Comparison of ENCODE assay signal across 27 mouse cellular contexts in the genomic region with DNA sequence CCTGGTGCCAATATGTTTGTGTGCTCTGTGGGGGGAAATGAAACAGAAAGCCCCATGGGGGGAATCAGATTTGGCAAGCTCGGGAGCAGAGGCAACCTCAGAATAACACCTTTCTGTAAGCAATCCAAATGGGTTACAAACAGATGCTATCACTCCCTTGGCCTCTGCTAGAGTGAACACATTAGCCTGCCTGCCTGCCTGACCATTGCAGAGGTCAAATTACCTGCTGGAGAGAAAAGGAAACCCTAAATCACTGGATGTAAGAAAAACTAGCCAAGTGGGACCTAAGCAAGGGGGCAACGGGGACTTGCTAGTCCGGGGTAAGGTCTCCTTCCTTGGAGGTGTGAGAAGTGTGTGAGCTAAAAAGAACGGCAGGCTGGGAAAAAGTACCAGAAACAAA.
A peak's percentile ranks its signal among the peaks of the same experiment; 100 is the strongest.
DNase-seq lines count a peak whose midpoint lies in the region; ATAC-seq and TF ChIP-seq lines count a peak whose summit lies in the region.
"Had no signal": no experiment of that assay in that cellular context is flagged by ENCODE, and none has a peak within 500 bp of the region (broad histone marks: within the 10 kb centered on the region; RNA-seq: fewer than 3 reads in every experiment).

No protein-coding gene starts in this region.

- H3K4me1 ChIP-seq in forebrain, embryonic 15.5 days, result peaks cover 42% of the 10 kb centered on the region
- peaks cover 47% of the 10 kb centered on the region for H3K4me1 ChIP-seq in forebrain, embryonic 10.5 days
- H3K4me1 ChIP-seq in hindbrain, postnatal 0 days (ENCODE audit: insufficient read depth, low read length), result no peaks in the 10 kb centered on the region; the same call in none of the 2 replicates
- H3K4me1 ChIP-seq in hindbrain, embryonic 11.5 days (replicated peaks; ENCODE audit: control insufficient read depth, insufficient read depth, low read length), result no peaks in the 10 kb centered on the region
- H3K4me1 ChIP-seq in kidney, postnatal 0 days (replicated peaks; ENCODE audit: insufficient read depth, low read length), result 0 out of 2 replicates have a peak, but pooled peaks cover 9% of the 10 kb centered on the region
- H3K4me1 ChIP-seq in stomach, postnatal 0 days (replicated peaks; ENCODE audit: control insufficient read depth, insufficient read depth), result no peaks in the 10 kb centered on the region
- H3K4me1 ChIP-seq: liver, embryonic 15.5 days had no signal

- 48% methylated on average over 4 of the region's 4 CpGs for whole genome bisulfite sequencing in forebrain, embryonic 15.5 days
- 58% methylated on average over 4 of the region's 4 CpGs for WGBS in forebrain, embryonic 10.5 days
- 53% methylated on average over 4 of the region's 4 CpGs for WGBS in hindbrain, postnatal 0 days
- 55% methylated on average over 4 of the region's 4 CpGs for WGBS in hindbrain, embryonic 11.5 days
- WGBS in kidney, postnatal 0 days, result 18% methylated on average over 4 of the region's 4 CpGs
- 54% methylated on average over 4 of the region's 4 CpGs for WGBS in stomach, postnatal 0 days

- peak overlapping the region; percentile 77 for H3K27ac ChIP-seq in forebrain, embryonic 15.5 days (replicated peaks)
- H3K27ac ChIP-seq in forebrain, embryonic 10.5 days, result no peak overlapping the region
- peak overlapping the region; percentile 7; the same call in 1 of the 2 replicates for H3K27ac ChIP-seq in hindbrain, postnatal 0 days
- H3K27ac ChIP-seq in hindbrain, embryonic 11.5 days (ENCODE audit: low read depth, low read length), result no peak overlapping the region
- peak overlapping the region; percentile 19 for H3K27ac ChIP-seq in kidney, postnatal 0 days
- H3K27ac ChIP-seq in stomach, postnatal 0 days (replicated peaks), result no peak overlapping the region
- H3K27ac ChIP-seq: embryonic facial prominence, embryonic 15.5 days; hindbrain, embryonic 15.5 days; intestine, embryonic 15.5 days; liver, embryonic 15.5 days; neural tube, embryonic 15.5 days had no signal

- no peak for DNase-seq in forebrain, embryonic 10.5 days (ENCODE audit: extremely low spot score, low spot score)
- no peak for DNase-seq in hindbrain, postnatal 0 days (ENCODE audit: low spot score)
- no peak for DNase-seq in hindbrain, embryonic 11.5 days (ENCODE audit: low spot score)
- DNase-seq in kidney, postnatal 0 days (ENCODE audit: low spot score), result peak; percentile 66
- DNase-seq in kidney, postnatal 25 days, result no peak
- no peak for DNase-seq in stomach, postnatal 0 days (ENCODE audit: low spot score)
- DNase-seq: adrenal gland, adult 2 months; adrenal gland, postnatal 36 days; cerebellum, adult 18-20 months; cerebellum, postnatal 10 days; gastrocnemius, postnatal 14 days; heart, postnatal 14 days; kidney, postnatal 14 days; layer of hippocampus, postnatal 36 days; left cerebral cortex, postnatal 4 days; lung, embryonic 14.5 days; lung, postnatal 14 days; midbrain, embryonic 14.5 days; right cerebral cortex, postnatal 14 days; thymus, postnatal 14 days had no signal

- ATAC-seq in forebrain, embryonic 15.5 days (replicated peaks), result no peak
- no peak for ATAC-seq in hindbrain, postnatal 0 days
- ATAC-seq in hindbrain, embryonic 11.5 days (ENCODE audit: low FRiP score), result no peak
- no peak for ATAC-seq in kidney, postnatal 0 days (replicated peaks; ENCODE audit: low FRiP score, low read depth)
- no peak for ATAC-seq in stomach, postnatal 0 days (ENCODE audit: low FRiP score, low TSS enrichment)
- ATAC-seq: activated CD4-positive, CD25-positive, alpha-beta regulatory T cell, adult 4 months; intestine, embryonic 15.5 days had no signal

- no peak overlapping the region for H3K4me3 ChIP-seq in forebrain, embryonic 15.5 days
- no peak overlapping the region for H3K4me3 ChIP-seq in forebrain, embryonic 10.5 days
- no peak overlapping the region for H3K4me3 ChIP-seq in hindbrain, postnatal 0 days (ENCODE audit: low read length)
- no peak overlapping the region for H3K4me3 ChIP-seq in hindbrain, embryonic 11.5 days (ENCODE audit: low read depth, low read length)
- no peak overlapping the region for H3K4me3 ChIP-seq in kidney, postnatal 0 days (replicated peaks; ENCODE audit: low read depth, low read length)
- no peak overlapping the region for H3K4me3 ChIP-seq in stomach, postnatal 0 days (ENCODE audit: low read depth, low read length)
- H3K4me3 ChIP-seq: embryonic facial prominence, embryonic 15.5 days; hindbrain, embryonic 15.5 days; intestine, embryonic 15.5 days; liver, embryonic 15.5 days; neural tube, embryonic 15.5 days had no signal

- no peak for TF ChIP-seq EP300 in stomach, postnatal 0 days (optimal IDR thresholded peaks at IDR 0.05)

- no peak for TF ChIP-seq CTCF in hindbrain, postnatal 0 days (IDR thresholded peaks at IDR 0.05; ENCODE audit: low read depth)
- no peak for TF ChIP-seq CTCF in kidney, postnatal 0 days (IDR thresholded peaks at IDR 0.05; ENCODE audit: low read depth)
- TF ChIP-seq CTCF in stomach, postnatal 0 days (IDR thresholded peaks at IDR 0.05; ENCODE audit: low read depth), result no peak

- H3K27me3 ChIP-seq in forebrain, embryonic 15.5 days, result no peaks in the 10 kb centered on the region
- peaks cover 18% of the 10 kb centered on the region for H3K27me3 ChIP-seq in forebrain, embryonic 10.5 days (ENCODE audit: poor library complexity, severe bottlenecking)
- no peaks in the 10 kb centered on the region for H3K27me3 ChIP-seq in hindbrain, postnatal 0 days (ENCODE audit: insufficient read depth, low read length)
- H3K27me3 ChIP-seq in hindbrain, embryonic 11.5 days (ENCODE audit: control insufficient read depth, insufficient read depth, low read length), result no peaks in the 10 kb centered on the region
- no peaks in the 10 kb centered on the region for H3K27me3 ChIP-seq in kidney, postnatal 0 days (ENCODE audit: insufficient read depth, low read length)
- no peaks in the 10 kb centered on the region for H3K27me3 ChIP-seq in stomach, postnatal 0 days (ENCODE audit: control insufficient read depth, insufficient read depth, low read length)
- H3K27me3 ChIP-seq: embryonic facial prominence, embryonic 15.5 days; hindbrain, embryonic 15.5 days; intestine, embryonic 15.5 days; liver, embryonic 15.5 days; neural tube, embryonic 15.5 days had no signal

- H3K36me3 ChIP-seq in forebrain, embryonic 15.5 days, result no peaks in the 10 kb centered on the region
- no peaks in the 10 kb centered on the region for H3K36me3 ChIP-seq in forebrain, embryonic 10.5 days (replicated peaks)
- no peaks in the 10 kb centered on the region for H3K36me3 ChIP-seq in hindbrain, postnatal 0 days (ENCODE audit: insufficient read depth, low read length)
- no peaks in the 10 kb centered on the region for H3K36me3 ChIP-seq in hindbrain, embryonic 11.5 days (ENCODE audit: control insufficient read depth, insufficient read depth, low read length)
- H3K36me3 ChIP-seq in kidney, postnatal 0 days (ENCODE audit: insufficient read depth, low read length), result no peaks in the 10 kb centered on the region
- no peaks in the 10 kb centered on the region for H3K36me3 ChIP-seq in stomach, postnatal 0 days (ENCODE audit: control insufficient read depth, insufficient read depth, low read length)
- H3K36me3 ChIP-seq: embryonic facial prominence, embryonic 15.5 days; hindbrain, embryonic 15.5 days; intestine, embryonic 15.5 days; liver, embryonic 15.5 days; neural tube, embryonic 15.5 days had no signal

- no peak overlapping the region for H3K9ac ChIP-seq in forebrain, embryonic 15.5 days (replicated peaks)
- no peak overlapping the region for H3K9ac ChIP-seq in hindbrain, postnatal 0 days (replicated peaks; ENCODE audit: low read length)
- no peak overlapping the region for H3K9ac ChIP-seq in hindbrain, embryonic 11.5 days (ENCODE audit: low read depth, low read length)
- H3K9ac ChIP-seq in kidney, postnatal 0 days (ENCODE audit: low read depth, low read length), result no peak overlapping the region
- no peak overlapping the region for H3K9ac ChIP-seq in stomach, postnatal 0 days (ENCODE audit: low read length)
- H3K9ac ChIP-seq: embryonic facial prominence, embryonic 15.5 days; hindbrain, embryonic 15.5 days; intestine, embryonic 15.5 days; liver, embryonic 15.5 days; lung, embryonic 14.5 days; neural tube, embryonic 15.5 days had no signal

- H3K4me2 ChIP-seq in forebrain, embryonic 15.5 days (replicated peaks), result no peak overlapping the region
- H3K4me2 ChIP-seq in hindbrain, postnatal 0 days (ENCODE audit: low read depth, low read length), result no peak overlapping the region
- H3K4me2 ChIP-seq in hindbrain, embryonic 11.5 days (replicated peaks; ENCODE audit: low read depth, low read length), result no peak overlapping the region
- H3K4me2 ChIP-seq in kidney, postnatal 0 days (ENCODE audit: low read length), result no peak overlapping the region
- no peak overlapping the region for H3K4me2 ChIP-seq in stomach, postnatal 0 days (replicated peaks; ENCODE audit: low read depth)
- H3K4me2 ChIP-seq: embryonic facial prominence, embryonic 15.5 days; hindbrain, embryonic 15.5 days; intestine, embryonic 15.5 days; liver, embryonic 15.5 days; lung, embryonic 14.5 days; neural tube, embryonic 15.5 days had no signal

- H3K9me3 ChIP-seq in forebrain, embryonic 15.5 days, result no peaks in the 10 kb centered on the region
- H3K9me3 ChIP-seq in forebrain, embryonic 10.5 days, result no peaks in the 10 kb centered on the region
- no peaks in the 10 kb centered on the region for H3K9me3 ChIP-seq in hindbrain, postnatal 0 days (ENCODE audit: low read length)
- H3K9me3 ChIP-seq in hindbrain, embryonic 11.5 days (ENCODE audit: control insufficient read depth, low read length), result no peaks in the 10 kb centered on the region
- no peaks in the 10 kb centered on the region for H3K9me3 ChIP-seq in kidney, postnatal 0 days (replicated peaks; ENCODE audit: low read length)
- H3K9me3 ChIP-seq in stomach, postnatal 0 days (ENCODE audit: control insufficient read depth, low read length), result no peaks in the 10 kb centered on the region
- H3K9me3 ChIP-seq: embryonic facial prominence, embryonic 15.5 days; hindbrain, embryonic 15.5 days; intestine, embryonic 15.5 days; liver, embryonic 15.5 days; neural tube, embryonic 15.5 days had no signal

Comparison
In these comparisons a context has a peak if more than half of its experiments do, and no peak if none do; other contexts are left out.
1. H3K27ac ChIP-seq: peak in forebrain, embryonic 15.5 days (single experiment), hindbrain, postnatal 0 days (single experiment) and kidney, postnatal 0 days (single experiment); none in forebrain, embryonic 10.5 days (single experiment), hindbrain, embryonic 11.5 days (single experiment) and stomach, postnatal 0 days (single experiment).